Mouse (Mus musculus) ES-E14 (cell line): ENCODE data around the gene Dennd6b. TPM values are rescaled to one million over a fixed set of nuclear protein-coding genes. Genes with fewer than 3 reads are reported as not detected.

Experiments used
- DNase-seq: peaks from one replicate; pipeline ENCODE4 v3.0.0-alpha.2; 2013; ENCODE audit warnings: low read depth, low spot score
- H3K27ac ChIP-seq: 2 replicates; pipeline ENCODE4 v1.5.1; 2012; ENCODE audit warnings: low read depth, mild to moderate bottlenecking, low read length, moderate library complexity, mixed read lengths; ENCODE audit not compliant: poor library complexity, insufficient read depth, severe bottlenecking
- H3K36me3 ChIP-seq: 2 replicates; pipeline ENCODE4 v1.6.1; 2012; ENCODE audit warnings: mild to moderate bottlenecking, low read length, moderate library complexity, mixed read lengths; ENCODE audit not compliant: control insufficient read depth, poor library complexity, insufficient read depth, severe bottlenecking
- H3K4me1 ChIP-seq, 2 experiments: fragments of 150-350 bp in 1 of 2; sonication (generic) in 1 of 2; 2 replicates each; pipeline ENCODE4 v1.6.1; 2012; ENCODE audit warnings: low read length in 2 of 2, mild to moderate bottlenecking in 1 of 2, mixed read lengths in 1 of 2; ENCODE audit not compliant: control insufficient read depth in 2 of 2, insufficient read depth in 2 of 2, poor library complexity in 1 of 2
- H3K4me3 ChIP-seq, 2 experiments: fragments of 150-350 bp in 1 of 2; sonication (generic) in 1 of 2; 2 replicates each; pipeline ENCODE4 v1.5.1; 2012; ENCODE audit warnings: low read length in 2 of 2, low read depth in 1 of 2, mild to moderate bottlenecking in 1 of 2, mixed read lengths in 1 of 2; ENCODE audit not compliant: insufficient read depth in 1 of 2, poor library complexity in 1 of 2, severe bottlenecking in 1 of 2
- H3K9ac ChIP-seq: 2 replicates; pipeline ENCODE4 v1.6.1; 2012; ENCODE audit warnings: low read depth, mild to moderate bottlenecking, low read length, mixed read lengths; ENCODE audit not compliant: poor library complexity, insufficient read depth, severe bottlenecking
- H3K9me3 ChIP-seq: fragments of 150-350 bp; sonication (generic); 2 replicates; pipeline ENCODE4 v1.6.1; 2012; ENCODE audit warnings: low read depth, mild to moderate bottlenecking, low read length; ENCODE audit not compliant: control insufficient read depth, insufficient read depth
- CHD2 ChIP-seq: IDR thresholded peaks from 2 replicates; pipeline ENCODE4 v1.6.1; 2014; ENCODE audit warnings: mild to moderate bottlenecking, low read depth, low read length, inconsistent platforms
- HCFC1 ChIP-seq: IDR thresholded peaks from 2 replicates; pipeline ENCODE4 v1.6.1; 2012; ENCODE audit warnings: low read length, inconsistent platforms, borderline replicate concordance; ENCODE audit not compliant: insufficient read depth
- MAFK ChIP-seq: IDR thresholded peaks from 2 replicates; pipeline ENCODE4 v1.6.1; 2014; ENCODE audit warnings: mild to moderate bottlenecking, low read depth, low read length, inconsistent platforms; ENCODE audit not compliant: insufficient read depth
- ZC3H11A ChIP-seq: IDR thresholded peaks from 2 replicates; pipeline ENCODE4 v1.6.1; 2012; ENCODE audit warnings: low read depth, mild to moderate bottlenecking, inconsistent platforms, low read length, borderline replicate concordance
- ZNF384 ChIP-seq: IDR thresholded peaks from 2 replicates; pipeline ENCODE4 v1.6.1; 2012; ENCODE audit warnings: low read depth, low read length, inconsistent platforms
- in situ Hi-C, 2 experiments: fragments of 600-800 bp; cut with MboI; formaldehyde crosslinking; loops; one replicate each; pipeline ENCODE4 v1.15.1; 2025; ENCODE audit warnings: low sequenced_read_pairs in 2 of 2, inconsistent platforms in 1 of 2; ENCODE audit not compliant: unreplicated experiment in 2 of 2
- total RNA-seq: library from RNA; depleted of rRNA; stranded (reverse); fragments of 300-350 nt; gene quantifications from 2 replicates; pipeline ENCODE4 v1.2.3, GENCODE M21; 2012

The Dennd6b gene
- total RNA-seq, 1 experiment = 14.4 TPM

DNA sequence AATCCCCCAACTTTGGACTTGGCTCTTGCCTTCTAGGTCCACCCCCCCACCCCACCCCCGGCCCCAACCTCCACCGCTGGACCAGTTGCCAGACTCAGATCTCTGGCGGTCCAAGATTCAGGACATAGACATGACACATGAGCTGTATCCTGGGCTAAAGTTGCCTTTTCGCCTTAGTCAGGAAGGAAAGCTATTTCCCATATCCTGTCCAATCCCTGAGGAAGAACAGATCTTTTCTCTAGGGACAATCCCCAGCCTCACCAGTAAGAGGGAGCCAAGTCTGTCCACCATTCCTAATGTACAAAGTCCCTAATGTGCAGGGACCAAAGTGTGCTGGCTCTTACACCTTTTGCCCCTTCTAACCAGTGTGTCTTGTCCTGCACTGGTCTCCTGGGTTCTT lies 54.4 kb downstream of the Dennd6b start:
- Histone ChIP-seq H3K9ac (no peak overlapping the region), H3K9me3 (no peaks in the 10 kb centered on the region), H3K27ac (no peak overlapping the region), H3K4me3 (no peak overlapping the region), H3K4me1 (peaks cover 0 to 19% of the 10 kb centered on the region in 2 experiments; a peak in 2 of 4 replicates), H3K36me3 (peaks cover 4% of the 10 kb centered on the region; the same call in 1 of the 2 replicates)
- TF ChIP-seq CHD2 (no peak), HCFC1 (no peak)
- in situ Hi-C loops = no loop called here
- no peak for DNase-seq

DNA sequence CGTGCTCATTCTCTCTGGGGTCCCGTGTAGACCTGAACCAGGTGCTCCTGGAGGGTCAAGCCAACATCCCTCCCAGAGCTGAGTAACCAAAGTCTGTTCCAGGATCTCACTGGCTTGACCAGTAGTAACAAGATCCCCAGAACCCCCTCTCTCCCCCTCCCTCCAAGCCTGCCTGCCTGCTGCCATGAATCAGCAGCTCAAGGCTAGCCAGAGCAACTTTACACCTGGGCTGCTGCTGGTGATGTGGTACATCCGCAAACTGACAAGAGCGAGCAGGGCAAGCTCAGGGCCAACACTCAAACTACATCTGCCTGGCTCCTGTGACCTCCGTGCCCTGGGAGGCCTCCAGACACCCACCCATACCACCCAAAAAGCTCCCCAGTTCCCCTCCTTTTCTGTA lies 54.9 kb downstream of the Dennd6b start:
- Histone ChIP-seq H3K36me3 (peaks cover 4% of the 10 kb centered on the region; the same call in 1 of the 2 replicates), H3K4me1 (peaks cover 0 to 17% of the 10 kb centered on the region in 2 experiments; a peak in 1 of 4 replicates), H3K9me3 (no peaks in the 10 kb centered on the region), H3K9ac (peak overlapping the region; percentile 14; the same call in 1 of the 2 replicates), H3K27ac (no peak overlapping the region), H3K4me3 (no peak overlapping the region; a peak in 2 of 4 replicates)
- DNase-seq = no peak
- in situ Hi-C loops = no loop called here
- TF ChIP-seq ZNF384 = no peak
- no peak for TF ChIP-seq HCFC1
- no peak for TF ChIP-seq CHD2
- TF ChIP-seq MAFK = no peak
- no peak for TF ChIP-seq ZC3H11A

DNA sequence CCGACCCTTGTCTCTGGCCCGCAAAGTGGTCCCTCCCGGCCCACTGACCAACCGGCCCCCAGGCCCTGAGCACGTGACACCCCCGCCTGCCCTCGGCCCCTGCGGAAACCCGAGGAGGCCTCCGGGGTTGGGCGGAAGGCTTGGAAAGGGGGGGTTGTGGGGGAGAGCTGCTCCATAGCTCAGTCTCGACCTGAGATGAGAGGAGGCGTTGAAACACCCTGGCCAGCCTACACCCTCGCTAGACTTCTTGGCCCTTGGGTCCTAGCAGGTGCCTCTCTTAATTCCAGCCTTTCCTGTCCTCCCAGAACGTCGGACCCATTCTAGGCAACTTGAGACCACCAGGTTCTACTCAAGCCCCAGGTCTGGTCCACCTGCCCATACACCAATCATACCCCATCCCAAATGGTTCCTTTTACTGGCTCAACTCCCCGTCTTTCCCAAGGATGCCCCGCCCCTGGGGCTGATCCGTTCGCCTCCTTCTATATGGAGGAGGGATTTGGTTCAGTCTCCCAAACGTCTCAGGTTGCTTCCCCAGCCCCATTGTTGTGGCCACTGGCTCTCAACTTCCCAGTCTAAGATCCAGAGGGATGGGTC lies 55.5 kb downstream of the Dennd6b start, which contains the start of gene Mapk12:
TSS of gene Mapk12 (minus strand) at position 45 of the 594 bp plus-strand sequence.
- in situ Hi-C loops = no loop called here
- no peak for TF ChIP-seq ZNF384
- TF ChIP-seq HCFC1 = no peak
- no peak for TF ChIP-seq CHD2
- no peak for TF ChIP-seq ZC3H11A
- TF ChIP-seq MAFK = no peak
- peaks cover 4% of the 10 kb centered on the region; the same call in 1 of the 2 replicates for H3K36me3 ChIP-seq
- DNase-seq = peak; percentile 56
- H3K9ac ChIP-seq = peak within 1 kb of the TSS; percentile 84
- H3K4me1 ChIP-seq = peaks cover 0 to 12% of the 10 kb centered on the region in 2 experiments; a peak in 1 of 4 replicates
- H3K9me3 ChIP-seq = no peaks in the 10 kb centered on the region
- H3K4me3 ChIP-seq = peak within 1 kb of the TSS; percentile 69 to 88
- no peak within 1 kb of the TSS for H3K27ac ChIP-seq

DNA sequence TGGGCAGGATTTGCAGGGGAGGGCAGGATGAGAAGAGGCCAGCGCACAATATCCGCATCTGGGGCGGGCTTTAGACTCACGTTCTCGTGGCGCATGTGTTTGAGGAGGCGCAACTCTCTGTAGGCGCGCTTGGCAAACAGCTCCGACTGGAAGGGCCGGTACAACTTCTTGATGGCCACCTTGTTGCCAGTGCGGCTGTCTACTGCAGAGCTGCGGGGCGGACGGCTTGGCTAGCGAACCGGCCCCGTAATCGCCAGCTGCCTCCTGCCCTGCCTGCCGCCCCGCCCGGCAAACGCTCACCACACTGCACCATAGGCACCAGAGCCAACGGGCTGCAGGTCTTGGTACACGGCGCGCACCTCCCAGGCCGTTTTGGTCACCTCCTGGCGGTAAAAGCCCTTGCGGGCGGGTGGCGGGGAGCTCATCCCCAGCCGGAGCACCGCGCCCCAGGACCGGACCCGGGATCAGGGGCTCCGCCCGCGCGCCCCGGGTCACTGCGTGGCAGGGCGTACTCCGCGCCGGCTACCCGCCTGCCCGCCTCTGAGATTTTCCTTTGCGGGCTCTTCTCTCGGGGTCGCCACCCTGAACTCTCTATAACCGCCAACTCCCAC lies 56.1 kb downstream of the Dennd6b start:
- no peak for TF ChIP-seq CHD2
- no peak for TF ChIP-seq ZNF384
- TF ChIP-seq ZC3H11A = no peak
- no peak for TF ChIP-seq HCFC1
- no peak for TF ChIP-seq MAFK
- Histone ChIP-seq H3K27ac (no peak overlapping the region), H3K4me1 (peaks cover 0 to 11% of the 10 kb centered on the region in 2 experiments; a peak in 1 of 4 replicates), H3K9me3 (no peaks in the 10 kb centered on the region), H3K9ac (peak overlapping the region; percentile 84), H3K4me3 (peak overlapping the region; percentile 69 to 88), H3K36me3 (peaks cover 4% of the 10 kb centered on the region; the same call in 1 of the 2 replicates)
- in situ Hi-C loops = no loop called here
- DNase-seq = no peak
